Mouse (Mus musculus) bone marrow macrophage, adult 2 months (primary cell): ENCODE results near the gene Rcan1. TPM values are rescaled to one million over a fixed set of nuclear protein-coding genes. Genes with fewer than 3 reads are reported as not detected.

Experiments
- H3K27ac ChIP-seq: 2 replicates; pipeline ENCODE4 v1.5.1; 2012; ENCODE audit warnings: low read depth, low read length; ENCODE audit not compliant: insufficient read depth
- H3K4me1 ChIP-seq: 2 replicates; pipeline ENCODE4 v1.6.1; 2012; ENCODE audit warnings: low read length; ENCODE audit not compliant: control insufficient read depth, insufficient read depth
- H3K4me3 ChIP-seq: 2 replicates; pipeline ENCODE4 v1.5.1; 2012; ENCODE audit warnings: mild to moderate bottlenecking, low read length, moderate library complexity; ENCODE audit not compliant: insufficient read depth
- CTCF ChIP-seq: IDR thresholded peaks from 2 replicates; pipeline ENCODE4 v1.5.1; 2012; ENCODE audit warnings: low read depth, mild to moderate bottlenecking, low read length, moderate library complexity
- POLR2A ChIP-seq: IDR thresholded peaks from 2 replicates; pipeline ENCODE4 v1.6.1; 2012; ENCODE audit warnings: mild to moderate bottlenecking, low read depth, low read length, borderline replicate concordance
- polyA plus RNA-seq: library from polyadenylated mRNA; stranded (reverse); fragments of >200 nt; gene quantifications from 2 replicates; pipeline ENCODE4 v1.2.4, GENCODE M21; 2012; ENCODE audit not compliant: missing spikeins, insufficient read depth, insufficient read length

Rcan1 gene
- polyA plus RNA-seq, 1 experiment, result 15.8 TPM

DNA sequence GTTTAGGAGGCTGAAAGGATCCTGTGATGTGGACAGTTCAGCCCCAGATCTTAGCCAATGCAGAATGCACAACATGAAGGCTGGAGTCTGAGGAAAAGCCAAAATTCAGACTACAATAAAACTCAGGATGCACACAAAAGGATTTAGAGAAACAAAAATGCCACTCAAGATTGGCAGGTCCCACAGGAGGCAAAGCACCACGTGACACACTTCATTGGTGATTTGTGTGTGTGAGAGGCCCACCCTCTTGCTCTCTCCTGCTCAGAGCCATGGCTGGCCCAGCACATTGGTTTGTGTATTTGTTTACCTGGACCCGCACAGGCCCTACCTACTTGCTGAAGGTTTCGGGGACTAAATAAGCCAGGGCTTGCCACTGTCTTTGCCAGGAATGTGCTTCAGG is 29.5 kb downstream of the Rcan1 start:
- TF ChIP-seq POLR2A (no peak), CTCF (no peak)
- Histone ChIP-seq H3K27ac (no peak overlapping the region), H3K4me1 (peaks cover 13% of the 10 kb centered on the region), H3K4me3 (no peak overlapping the region)

DNA sequence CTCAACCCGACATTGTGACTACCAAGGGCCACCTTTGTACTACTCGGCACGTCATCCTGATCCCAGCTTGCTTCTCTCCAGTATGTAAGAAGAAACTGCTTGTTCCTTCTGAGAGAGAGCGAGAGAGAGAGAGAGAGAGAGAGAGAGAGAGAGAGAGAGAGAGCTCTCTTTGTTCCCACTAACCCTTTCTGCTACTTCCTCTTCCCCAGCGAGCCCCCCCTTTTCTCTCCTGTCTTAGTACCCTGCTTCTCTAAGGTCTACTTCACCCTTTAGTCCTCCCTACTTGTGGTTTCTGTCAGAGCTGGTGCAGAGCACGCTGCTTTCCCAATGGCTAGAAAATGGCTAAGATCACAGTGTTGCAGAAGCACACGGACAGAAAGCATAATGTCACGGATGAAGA is 30.4 kb downstream of the Rcan1 start:
- no peak overlapping the region for H3K27ac ChIP-seq

DNA sequence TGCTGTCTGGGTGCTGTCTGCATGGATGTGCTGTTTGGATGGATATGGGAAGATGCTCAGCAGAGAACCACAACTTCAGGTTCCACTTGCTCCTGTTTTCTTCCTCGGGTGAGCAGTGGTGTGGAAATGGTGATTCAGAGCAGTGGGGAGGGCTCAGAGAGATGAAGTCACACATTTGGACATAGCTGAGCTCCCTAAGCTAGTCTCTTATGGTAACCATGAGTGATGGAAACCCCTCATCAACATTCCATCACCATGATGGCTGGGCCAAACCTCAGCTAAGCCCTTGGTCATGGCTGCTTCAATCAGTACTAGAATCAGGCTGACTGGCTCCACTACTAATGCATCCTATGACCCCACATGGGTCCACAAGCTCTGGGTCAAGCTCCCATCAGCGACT is 30.9 kb downstream of the Rcan1 start:
- Histone ChIP-seq H3K4me1 (peaks cover 13% of the 10 kb centered on the region), H3K4me3 (no peak overlapping the region), H3K27ac (no peak overlapping the region)
- TF ChIP-seq POLR2A (no peak), CTCF (no peak)

More for the DNA sequence above, 30.4 kb downstream of the Rcan1 start:
- TF ChIP-seq POLR2A (no peak), CTCF (no peak)
- no peak overlapping the region for H3K4me3 ChIP-seq
- peaks cover 13% of the 10 kb centered on the region for H3K4me1 ChIP-seq

- TF ChIP-seq POLR2A, result no peak
- no peak for TF ChIP-seq CTCF
Observed at GRCm38 (mm10) chr16:92435431-92435985, 35.2 kb downstream of the Rcan1 start.

DNA sequence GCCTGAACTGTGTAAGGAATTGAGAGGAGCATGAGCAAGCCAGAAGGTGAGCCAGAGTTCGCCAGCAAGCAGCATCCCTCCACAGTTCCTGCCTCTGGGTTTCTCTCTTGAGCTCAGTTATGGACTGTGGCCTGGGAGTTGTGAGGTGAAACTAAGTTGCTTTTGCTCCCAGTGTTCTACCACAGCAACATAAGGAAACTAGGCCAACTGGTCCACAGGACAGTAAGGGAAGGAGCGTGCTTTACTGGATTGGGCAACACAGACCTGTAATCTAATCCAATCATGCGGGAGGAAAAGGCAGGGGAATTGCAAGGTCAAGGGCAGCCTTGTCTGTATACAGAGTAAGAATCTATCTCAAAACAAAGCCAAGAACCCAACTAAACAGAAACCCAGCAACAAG is 37.5 kb downstream of the Rcan1 start:
- no peak overlapping the region for H3K27ac ChIP-seq
- H3K4me1 ChIP-seq, result no peaks in the 10 kb centered on the region
- no peak overlapping the region for H3K4me3 ChIP-seq
- TF ChIP-seq CTCF (no peak), POLR2A (no peak)

More at GRCm38 (mm10) chr16:92435431-92435985, 35.2 kb downstream of the Rcan1 start:
- peaks cover 9% of the 10 kb centered on the region for H3K4me1 ChIP-seq
- no peak overlapping the region for H3K4me3 ChIP-seq
- no peak overlapping the region for H3K27ac ChIP-seq

GRCm38 (mm10) chr16:92430731-92431130 is 39.9 kb downstream of the Rcan1 start:
- peaks cover 4% of the 10 kb centered on the region for H3K4me1 ChIP-seq
- TF ChIP-seq POLR2A (no peak), CTCF (no peak)
- H3K4me3 ChIP-seq, result no peak overlapping the region
- H3K27ac ChIP-seq, result no peak overlapping the region

DNA sequence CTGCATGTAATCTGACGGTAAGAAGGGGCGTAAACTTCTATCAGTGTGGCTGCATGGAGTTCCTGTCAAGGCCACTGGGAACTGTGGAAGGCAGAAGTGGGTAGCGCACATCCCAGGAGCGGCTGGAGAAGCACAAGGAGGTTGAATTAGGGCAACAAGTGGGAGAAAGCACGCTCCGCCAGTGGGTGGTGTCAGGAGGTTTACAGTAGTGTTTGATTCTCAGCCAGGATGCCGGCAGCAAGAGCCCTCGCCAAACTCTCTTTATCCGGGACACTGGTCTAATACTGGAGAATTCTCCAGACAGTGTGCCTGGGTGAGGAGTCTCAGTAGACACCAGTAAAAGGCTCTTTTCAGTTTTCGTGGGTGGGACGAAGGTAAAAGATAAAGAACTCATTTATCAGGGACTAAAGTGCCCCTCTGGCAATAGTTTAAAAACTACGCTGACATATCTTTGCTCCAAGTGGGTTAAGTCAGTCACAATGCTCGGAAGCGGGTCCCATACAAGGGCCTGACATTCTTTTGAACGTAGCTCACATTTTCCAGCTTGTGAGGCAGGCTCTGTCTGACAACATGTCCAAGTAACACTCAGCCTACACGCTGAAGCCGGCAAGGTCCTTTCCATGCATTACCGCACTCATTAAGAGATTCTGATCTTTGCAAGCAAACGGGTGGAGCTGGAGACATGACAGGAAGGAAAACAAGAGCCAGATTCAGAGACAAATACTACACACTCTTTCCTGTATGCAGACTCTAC is 42.3 kb downstream of the Rcan1 start:
- H3K27ac ChIP-seq, result no peak overlapping the region
- H3K4me1 ChIP-seq, result peaks cover 12% of the 10 kb centered on the region
- TF ChIP-seq CTCF (no peak), POLR2A (no peak)
- no peak overlapping the region for H3K4me3 ChIP-seq

DNA sequence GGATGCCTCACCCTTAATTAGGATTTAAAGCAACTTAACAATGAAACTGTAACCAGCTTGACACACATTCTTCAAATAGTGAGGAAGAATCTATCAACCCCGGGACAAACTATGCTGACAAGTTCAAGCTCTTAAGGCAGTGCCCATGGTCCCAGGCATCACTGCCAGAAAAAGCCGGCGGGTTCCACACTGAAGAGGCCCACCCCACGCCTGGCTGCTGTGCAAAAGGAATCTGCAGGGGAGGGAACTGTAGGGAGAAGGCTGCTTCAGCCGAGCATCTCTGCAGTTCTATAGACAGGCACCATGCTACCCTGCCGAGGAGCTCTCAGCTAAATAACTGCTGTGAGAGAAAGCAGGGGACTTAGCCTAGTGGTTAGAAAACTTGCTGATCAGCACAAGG is 44.0 kb downstream of the Rcan1 start:
- Histone ChIP-seq H3K4me1 (peaks cover 26% of the 10 kb centered on the region), H3K27ac (no peak overlapping the region), H3K4me3 (no peak overlapping the region)
- TF ChIP-seq POLR2A, result no peak
- no peak for TF ChIP-seq CTCF

DNA sequence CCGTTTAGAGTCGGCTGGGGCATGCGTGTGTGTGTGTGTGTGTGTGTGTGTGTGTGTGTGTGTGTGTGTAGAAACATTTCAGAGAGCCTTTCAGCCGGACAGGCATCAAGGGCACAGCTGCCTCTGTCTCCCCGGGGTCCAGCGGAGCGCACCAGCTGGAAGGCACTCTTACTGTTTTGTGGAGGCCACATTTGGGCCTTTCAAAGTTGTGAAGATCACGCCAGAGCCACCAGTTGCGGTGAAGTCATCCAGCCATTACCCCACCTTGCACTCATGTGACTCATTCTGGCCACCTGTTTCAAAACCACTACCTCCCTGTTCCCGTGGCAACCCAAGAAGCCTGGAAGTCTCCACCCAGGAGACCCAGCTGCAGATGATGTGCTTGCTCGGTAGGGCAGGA is 44.8 kb downstream of the Rcan1 start:
- TF ChIP-seq CTCF, result no peak
- TF ChIP-seq POLR2A, result no peak
- no peak overlapping the region for H3K27ac ChIP-seq
- H3K4me3 ChIP-seq, result no peak overlapping the region
- H3K4me1 ChIP-seq, result peaks cover 26% of the 10 kb centered on the region

DNA sequence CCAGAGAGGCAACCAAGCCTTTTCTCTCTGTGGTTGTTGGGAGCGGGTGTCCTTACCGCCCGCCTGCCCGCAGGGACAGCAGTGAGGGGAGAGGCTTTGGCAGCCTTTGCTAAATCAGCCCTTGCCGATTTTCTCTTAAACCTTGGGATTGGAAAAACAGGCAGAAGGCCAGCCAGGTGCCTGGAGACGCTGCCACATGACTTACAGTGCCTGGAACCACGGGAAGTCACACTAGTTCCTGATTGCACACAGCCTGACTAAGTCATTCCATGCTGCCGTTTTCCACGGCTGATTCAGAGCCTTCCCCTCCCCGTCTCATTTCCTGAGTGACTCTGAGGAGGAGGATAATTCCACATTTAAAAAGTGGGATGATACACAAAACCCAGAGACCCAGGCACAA is 47.3 kb downstream of the Rcan1 start:
- TF ChIP-seq POLR2A (no peak), CTCF (no peak)
- Histone ChIP-seq H3K4me3 (no peak overlapping the region), H3K4me1 (peaks cover 29% of the 10 kb centered on the region), H3K27ac (peak overlapping the region; percentile 25; the same call in 1 of the 2 replicates)
